Mouse (Mus musculus): ENCODE measurements around the gene Fat4. TPM values are rescaled to one million over a fixed set of nuclear protein-coding genes. Genes with fewer than 3 reads are reported as not detected.

Fat4 gene
- polyA plus RNA-seq (2015; fragmentation: Nextera tagmentation; extraction: Ambion mirVana), result 8.2 and 9.2 TPM in 2 replicates

GRCm38 (mm10) chr3:38886890-38887355 is at the start of gene Fat4:
Gene Fat4, plus strand, starts transcription at chr3:38886940.
- peak within 1 kb of the TSS; percentile 90 for H3K4me2 ChIP-seq
- peak within 1 kb of the TSS; percentile 79 for H3K9ac ChIP-seq
- peaks cover 46% of the 10 kb centered on the region for H3K4me1 ChIP-seq
- 0 out of 2 replicates have a peak, but pooled peaks cover 4% of the 10 kb centered on the region for H3K36me3 ChIP-seq (replicated peaks)
- WGBS, result under 1% methylated on average over 29 of the region's 29 CpGs
- H3K4me3 ChIP-seq, result peak within 1 kb of the TSS; percentile 85
- H3K9me3 ChIP-seq, result no peaks in the 10 kb centered on the region
- ATAC-seq (replicated peaks), result peak; percentile 3
- peak within 1 kb of the TSS; percentile 91 for H3K27ac ChIP-seq
- no peaks in the 10 kb centered on the region for H3K27me3 ChIP-seq (replicated peaks)

GRCm38 (mm10) chr3:38839438-38839837 is 47.3 kb upstream of the Fat4 start:
- Histone ChIP-seq H3K36me3 (replicated peaks) (no peaks in the 10 kb centered on the region), H3K27me3 (replicated peaks) (no peaks in the 10 kb centered on the region), H3K9me3 (no peaks in the 10 kb centered on the region), H3K9ac (no peak overlapping the region), H3K4me3 (no peak overlapping the region), H3K4me2 (no peak overlapping the region), H3K4me1 (no peaks in the 10 kb centered on the region; the same call in 1 of the 2 replicates), H3K27ac (no peak overlapping the region)
- 87% methylated on average over 2 of the region's 2 CpGs for WGBS
- no peak for ATAC-seq (replicated peaks)

- H3K4me3 ChIP-seq, result no peak overlapping the region
- no peaks in the 10 kb centered on the region for H3K4me1 ChIP-seq
- no peaks in the 10 kb centered on the region for H3K36me3 ChIP-seq (replicated peaks)
- no peaks in the 10 kb centered on the region for H3K9me3 ChIP-seq
- no peak for ATAC-seq (replicated peaks)
- H3K9ac ChIP-seq, result no peak overlapping the region
- H3K4me2 ChIP-seq, result no peak overlapping the region
- no peaks in the 10 kb centered on the region for H3K27me3 ChIP-seq (replicated peaks)
- no peak overlapping the region for H3K27ac ChIP-seq
- 46% methylated on average over 7 of the region's 7 CpGs for WGBS
These were observed 43.7 kb upstream of the Fat4 start for GRCm38 (mm10) chr3:38843000-38843538.

- no peaks in the 10 kb centered on the region for H3K4me1 ChIP-seq
- no peak overlapping the region for H3K4me2 ChIP-seq
- H3K27me3 ChIP-seq (replicated peaks), result no peaks in the 10 kb centered on the region
- H3K27ac ChIP-seq, result no peak overlapping the region
- no peak overlapping the region for H3K9ac ChIP-seq
- WGBS, result 47% methylated on average over 11 of the region's 11 CpGs
- no peaks in the 10 kb centered on the region for H3K36me3 ChIP-seq (replicated peaks)
- no peak overlapping the region for H3K4me3 ChIP-seq
- 0 out of 2 replicates have a peak, but pooled peaks have one; percentile 14 for ATAC-seq (replicated peaks)
- H3K9me3 ChIP-seq, result no peaks in the 10 kb centered on the region
These were observed 39.9 kb upstream of the Fat4 start for GRCm38 (mm10) chr3:38846602-38847382.

- Histone ChIP-seq H3K4me1 (no peaks in the 10 kb centered on the region), H3K9me3 (no peaks in the 10 kb centered on the region), H3K4me3 (no peak overlapping the region), H3K9ac (no peak overlapping the region), H3K4me2 (no peak overlapping the region), H3K27ac (no peak overlapping the region), H3K27me3 (replicated peaks) (no peaks in the 10 kb centered on the region), H3K36me3 (replicated peaks) (no peaks in the 10 kb centered on the region)
- 65% methylated on average over 3 of the region's 3 CpGs for WGBS
- ATAC-seq (replicated peaks), result no peak
These were observed 37.7 kb upstream of the Fat4 start for GRCm38 (mm10) chr3:38849077-38849476.

GRCm38 (mm10) chr3:38849536-38849935 is 37.2 kb upstream of the Fat4 start:
- Histone ChIP-seq H3K27ac (no peak overlapping the region), H3K36me3 (replicated peaks) (no peaks in the 10 kb centered on the region), H3K27me3 (replicated peaks) (no peaks in the 10 kb centered on the region), H3K4me1 (no peaks in the 10 kb centered on the region), H3K9me3 (no peaks in the 10 kb centered on the region), H3K9ac (no peak overlapping the region), H3K4me2 (no peak overlapping the region), H3K4me3 (no peak overlapping the region)
- WGBS, result 33% methylated on average over 6 of the region's 6 CpGs
- ATAC-seq (replicated peaks), result peak; percentile 77

- no peak overlapping the region for H3K4me2 ChIP-seq
- no peak for ATAC-seq (replicated peaks)
- H3K4me3 ChIP-seq, result no peak overlapping the region
These were observed 33.1 kb upstream of the Fat4 start for GRCm38 (mm10) chr3:38853650-38854049.

GRCm38 (mm10) chr3:38860683-38861082 is 26.1 kb upstream of the Fat4 start:
- Histone ChIP-seq H3K9me3 (no peaks in the 10 kb centered on the region), H3K4me1 (no peaks in the 10 kb centered on the region), H3K4me2 (no peak overlapping the region), H3K27ac (no peak overlapping the region), H3K36me3 (replicated peaks) (no peaks in the 10 kb centered on the region), H3K4me3 (no peak overlapping the region), H3K9ac (no peak overlapping the region), H3K27me3 (replicated peaks) (no peaks in the 10 kb centered on the region)
- ATAC-seq (replicated peaks), result peak; percentile 52; the same call in 1 of the 2 replicates
- WGBS, result 31% methylated on average over 5 of the region's 5 CpGs

More at GRCm38 (mm10) chr3:38853650-38854049, 33.1 kb upstream of the Fat4 start:
- H3K36me3 ChIP-seq (replicated peaks), result no peaks in the 10 kb centered on the region
- H3K27ac ChIP-seq, result no peak overlapping the region
- no peaks in the 10 kb centered on the region for H3K27me3 ChIP-seq (replicated peaks)
- H3K4me1 ChIP-seq, result no peaks in the 10 kb centered on the region
- H3K9ac ChIP-seq, result no peak overlapping the region
- WGBS, result 24% methylated on average over 3 of the region's 3 CpGs
- H3K9me3 ChIP-seq, result no peaks in the 10 kb centered on the region

GRCm38 (mm10) chr3:38871291-38871690 is 15.4 kb upstream of the Fat4 start:
- Histone ChIP-seq H3K9me3 (no peaks in the 10 kb centered on the region), H3K27ac (no peak overlapping the region), H3K4me3 (no peak overlapping the region), H3K4me2 (no peak overlapping the region), H3K36me3 (replicated peaks) (no peaks in the 10 kb centered on the region), H3K27me3 (replicated peaks) (no peaks in the 10 kb centered on the region), H3K4me1 (no peaks in the 10 kb centered on the region), H3K9ac (no peak overlapping the region)
- no peak for ATAC-seq (replicated peaks)
- WGBS, result 96% methylated on average over 2 of the region's 2 CpGs

GRCm38 (mm10) chr3:38875872-38876271 is 10.9 kb upstream of the Fat4 start:
- Histone ChIP-seq H3K27ac (no peak overlapping the region), H3K36me3 (replicated peaks) (no peaks in the 10 kb centered on the region), H3K4me3 (no peak overlapping the region), H3K9ac (no peak overlapping the region), H3K9me3 (no peaks in the 10 kb centered on the region), H3K4me1 (no peaks in the 10 kb centered on the region), H3K4me2 (no peak overlapping the region), H3K27me3 (replicated peaks) (no peaks in the 10 kb centered on the region)
- ATAC-seq (replicated peaks), result no peak
- WGBS, result 90% methylated on average over 2 of the region's 2 CpGs

GRCm38 (mm10) chr3:38876706-38877105 is 10.0 kb upstream of the Fat4 start:
- Histone ChIP-seq H3K4me2 (no peak overlapping the region), H3K4me1 (no peaks in the 10 kb centered on the region), H3K9ac (no peak overlapping the region), H3K4me3 (no peak overlapping the region), H3K9me3 (no peaks in the 10 kb centered on the region), H3K36me3 (replicated peaks) (no peaks in the 10 kb centered on the region), H3K27ac (no peak overlapping the region), H3K27me3 (replicated peaks) (no peaks in the 10 kb centered on the region)
- WGBS, result 98% methylated on average over 4 of the region's 4 CpGs
- no peak for ATAC-seq (replicated peaks)

- Histone ChIP-seq H3K9ac (no peak overlapping the region), H3K4me2 (no peak overlapping the region), H3K27ac (no peak overlapping the region), H3K9me3 (no peaks in the 10 kb centered on the region), H3K27me3 (replicated peaks) (no peaks in the 10 kb centered on the region), H3K4me1 (peaks cover 12% of the 10 kb centered on the region), H3K4me3 (no peak overlapping the region), H3K36me3 (replicated peaks) (no peaks in the 10 kb centered on the region)
- WGBS, result 57% methylated on average over 6 of the region's 6 CpGs
- ATAC-seq (replicated peaks), result no peak
These were observed 4.0 kb upstream of the Fat4 start for GRCm38 (mm10) chr3:38882778-38883177.

Data from midbrain, embryonic 15.5 days (tissue).